14 mouse cellular contexts compared by ENCODE assay signal in genomic region chr8:114793682-114794081, GRCm38 (mm10).
A peak's percentile ranks its signal among the peaks of the same experiment; 100 is the strongest.
DNase-seq lines count a peak whose midpoint lies in the region; ATAC-seq and TF ChIP-seq lines count a peak whose summit lies in the region.
"Had no signal": no experiment of that assay in that cellular context is flagged by ENCODE, and none has a peak within 500 bp of the region (broad histone marks: within the 10 kb centered on the region; RNA-seq: fewer than 3 reads in every experiment).

No protein-coding gene starts in this region.

- ATAC-seq in hindbrain, postnatal 0 days, result no peak
- ATAC-seq: inflammation-experienced regulatory T-cells, adult 6 months; midbrain, embryonic 16.5 days had no signal

- intact Hi-C loops in heart, postnatal 25 days (cut with DNase I), result no loop called here

- no peaks in the 10 kb centered on the region for H3K9me3 ChIP-seq in heart, embryonic 10.5 days
- no peaks in the 10 kb centered on the region for H3K9me3 ChIP-seq in hindbrain, postnatal 0 days (ENCODE audit: low read length)
- H3K9me3 ChIP-seq: limb, embryonic 13.5 days had no signal

- H3K4me1 ChIP-seq in heart, embryonic 10.5 days, result no peaks in the 10 kb centered on the region
- no peaks in the 10 kb centered on the region for H3K4me1 ChIP-seq in hindbrain, postnatal 0 days (ENCODE audit: insufficient read depth, low read length)
- H3K4me1 ChIP-seq: limb, embryonic 13.5 days had no signal

- H3K9ac ChIP-seq in hindbrain, postnatal 0 days (replicated peaks; ENCODE audit: low read length), result no peak overlapping the region
- H3K9ac ChIP-seq: limb, embryonic 13.5 days had no signal

- TF ChIP-seq CTCF in hindbrain, postnatal 0 days (IDR thresholded peaks at IDR 0.05; ENCODE audit: low read depth), result no peak

- no peaks in the 10 kb centered on the region for H3K27me3 ChIP-seq in heart, embryonic 10.5 days (ENCODE audit: insufficient read depth, poor library complexity, severe bottlenecking)
- no peaks in the 10 kb centered on the region for H3K27me3 ChIP-seq in hindbrain, postnatal 0 days (ENCODE audit: insufficient read depth, low read length)
- H3K27me3 ChIP-seq: limb, embryonic 13.5 days had no signal

- H3K4me2 ChIP-seq in hindbrain, postnatal 0 days (ENCODE audit: low read depth, low read length), result no peak overlapping the region
- H3K4me2 ChIP-seq: limb, embryonic 13.5 days had no signal

- no peak overlapping the region for H3K4me3 ChIP-seq in heart, embryonic 10.5 days
- no peak overlapping the region for H3K4me3 ChIP-seq in hindbrain, postnatal 0 days (ENCODE audit: low read length)
- H3K4me3 ChIP-seq: limb, embryonic 13.5 days; megakaryocyte, embryonic 14.5 days had no signal

- H3K36me3 ChIP-seq in heart, embryonic 10.5 days, result no peaks in the 10 kb centered on the region
- no peaks in the 10 kb centered on the region for H3K36me3 ChIP-seq in hindbrain, postnatal 0 days (ENCODE audit: insufficient read depth, low read length)
- H3K36me3 ChIP-seq: limb, embryonic 13.5 days had no signal

- WGBS in heart, embryonic 10.5 days, result 83% methylated on average over 9 of the region's 9 CpGs
- WGBS in hindbrain, postnatal 0 days, result 73% methylated on average over 9 of the region's 9 CpGs

- DNase-seq in heart, adult 9 months (ENCODE audit: low spot score in 2 of 2), result peak; percentile 30 to 45
- no peak for DNase-seq in heart, embryonic 10.5 days (ENCODE audit: low spot score)
- peak; percentile 21 for DNase-seq in heart, postnatal 25 days (ENCODE audit: low spot score)
- DNase-seq in kidney, adult 8-10 months, result peak; percentile 41 to 43
- peak; percentile 45 to 74 for DNase-seq in kidney, postnatal 25 days
- DNase-seq in hindbrain, postnatal 0 days (ENCODE audit: low spot score), result no peak
- no peak for DNase-seq in testis, postnatal 10 days (ENCODE audit: low spot score)
- DNase-seq: lung, postnatal 14 days; spleen, adult 18-20 months; thymus, adult 2 months had no signal

- H3K27ac ChIP-seq in heart, embryonic 10.5 days, result no peak overlapping the region
- no peak overlapping the region for H3K27ac ChIP-seq in hindbrain, postnatal 0 days
- H3K27ac ChIP-seq: limb, embryonic 13.5 days had no signal

Comparison
In these comparisons a context has a peak if more than half of its experiments do, and no peak if none do; other contexts are left out.
1. DNase-seq: peak in heart, adult 9 months (2 of 2), heart, postnatal 25 days (single experiment), kidney, adult 8-10 months (2 of 2) and kidney, postnatal 25 days (2 of 2); none in heart, embryonic 10.5 days (single experiment), hindbrain, postnatal 0 days (single experiment) and testis, postnatal 10 days (single experiment).